Mouse (Mus musculus) cerebellum, adult 2 months (tissue): ENCODE measurements around the gene Cmss1. TPM values are rescaled to one million over a fixed set of nuclear protein-coding genes. Genes with fewer than 3 reads are reported as not detected.

ENCODE experiments used
- DNase-seq, 2 experiments: peaks; one replicate each; pipeline ENCODE4 v3.0.0; 2021
- H3K27ac ChIP-seq: fragments of 200-500 bp; 2 replicates; pipeline ENCODE4 v1.5.1; 2012; ENCODE audit warnings: low read length, control low read depth, inconsistent platforms; ENCODE audit not compliant: insufficient read depth
- H3K27me3 ChIP-seq: fragments of 200-500 bp; 2 replicates; pipeline ENCODE4 v1.6.1; 2012; ENCODE audit warnings: inconsistent platforms, mild to moderate bottlenecking, low read length, moderate library complexity; ENCODE audit not compliant: control insufficient read depth, insufficient read depth
- H3K4me1 ChIP-seq: fragments of 200-500 bp; 2 replicates; pipeline ENCODE4 v1.6.1; 2011; ENCODE audit warnings: low read length; ENCODE audit not compliant: control insufficient read depth, insufficient read depth
- H3K4me3 ChIP-seq: fragments of 200-500 bp; replicated peaks from 2 replicates; pipeline ENCODE3; 2011; ENCODE audit warnings: mild to moderate bottlenecking, low read depth, low read length, control low read depth; ENCODE audit not compliant: insufficient read depth
- CTCF ChIP-seq: fragments of 200-500 bp; IDR thresholded peaks from 2 replicates; pipeline ENCODE4 v1.5.1; 2011; ENCODE audit warnings: low read depth, mild to moderate bottlenecking, control low read depth, low read length, moderate library complexity, borderline replicate concordance; ENCODE audit not compliant: insufficient read depth
- POLR2A ChIP-seq: fragments of 200-500 bp; IDR thresholded peaks from 2 replicates; pipeline ENCODE4 v1.6.1; 2011; ENCODE audit warnings: low read length, control low read depth, borderline replicate concordance; ENCODE audit not compliant: insufficient read depth
- WGBS: fragments of 180-500 bp; shearing (Covaris S2); methylation state at CpG from one replicate; pipeline ENCODE4 v1.1.7; 2018; 5-methylcytosine and 5-hydroxymethylcytosine counted together
- polyA plus RNA-seq: library from polyadenylated mRNA; depleted of rRNA; stranded (reverse); fragments of >200 nt; gene quantifications from 2 replicates; pipeline ENCODE4 v1.2.3, GENCODE M21; 2012

The Cmss1 gene
- polyA plus RNA-seq, 1 experiment, result 9.3 TPM

- Histone ChIP-seq H3K27me3 (peaks cover 1% of the 10 kb centered on the region; the same call in 1 of the 2 replicates), H3K4me1 (no peaks in the 10 kb centered on the region), H3K4me3 (no peak overlapping the region), H3K27ac (no peak overlapping the region)
- no peak for DNase-seq
- 80% methylated on average over 8 of the region's 8 CpGs for WGBS
- no peak for TF ChIP-seq POLR2A
- TF ChIP-seq CTCF, result no peak
Observed at GRCm38 (mm10) chr16:57544441-57544840, 62.2 kb downstream of the Cmss1 start.

GRCm38 (mm10) chr16:57543243-57543642 lies 63.4 kb downstream of the Cmss1 start:
- H3K27ac ChIP-seq, result no peak overlapping the region
- no peaks in the 10 kb centered on the region for H3K27me3 ChIP-seq
- WGBS, result 90% methylated on average over 3 of the region's 3 CpGs
- no peak overlapping the region for H3K4me3 ChIP-seq
- H3K4me1 ChIP-seq, result no peaks in the 10 kb centered on the region
- no peak for TF ChIP-seq POLR2A
- TF ChIP-seq CTCF, result no peak
- DNase-seq, result no peak

GRCm38 (mm10) chr16:57536511-57536910 lies 70.2 kb downstream of the Cmss1 start:
- Histone ChIP-seq H3K27me3 (no peaks in the 10 kb centered on the region), H3K27ac (no peak overlapping the region), H3K4me1 (no peaks in the 10 kb centered on the region), H3K4me3 (no peak overlapping the region)
- 81% methylated on average over 7 of the region's 7 CpGs for WGBS
- TF ChIP-seq POLR2A (no peak), CTCF (no peak)
- no peak for DNase-seq

- WGBS, result 89% methylated on average over 1 of the region's 1 CpGs
- Histone ChIP-seq H3K4me3 (no peak overlapping the region), H3K4me1 (no peaks in the 10 kb centered on the region), H3K27ac (no peak overlapping the region), H3K27me3 (no peaks in the 10 kb centered on the region)
- TF ChIP-seq CTCF (no peak), POLR2A (no peak)
- DNase-seq, result no peak
Observed at GRCm38 (mm10) chr16:57534811-57535210, 71.9 kb downstream of the Cmss1 start.

DNA sequence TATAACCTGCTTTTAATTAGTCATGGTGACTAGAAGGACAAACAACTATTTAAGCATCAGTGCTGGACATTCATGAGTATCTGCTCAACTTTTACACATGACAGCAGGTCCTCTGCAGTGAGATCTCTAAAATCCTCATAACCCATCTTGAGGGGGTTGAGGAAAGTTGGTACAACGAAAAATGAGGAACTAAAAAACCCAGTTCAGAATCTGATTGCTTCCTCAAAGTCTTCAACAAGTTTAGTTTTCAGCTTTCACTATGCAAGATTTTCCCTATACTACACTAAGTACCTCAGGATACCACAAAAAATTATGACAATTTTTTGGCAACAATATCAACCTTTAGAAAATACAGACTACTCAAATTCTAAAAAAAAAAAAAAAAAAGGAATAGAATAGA lies 72.3 kb downstream of the Cmss1 start:
- no peak overlapping the region for H3K4me3 ChIP-seq
- no peak overlapping the region for H3K27ac ChIP-seq
- H3K4me1 ChIP-seq, result no peaks in the 10 kb centered on the region
- WGBS, result 85% methylated on average over 1 of the region's 1 CpGs
- no peak for DNase-seq
- no peaks in the 10 kb centered on the region for H3K27me3 ChIP-seq
- TF ChIP-seq CTCF (no peak), POLR2A (no peak)

DNA sequence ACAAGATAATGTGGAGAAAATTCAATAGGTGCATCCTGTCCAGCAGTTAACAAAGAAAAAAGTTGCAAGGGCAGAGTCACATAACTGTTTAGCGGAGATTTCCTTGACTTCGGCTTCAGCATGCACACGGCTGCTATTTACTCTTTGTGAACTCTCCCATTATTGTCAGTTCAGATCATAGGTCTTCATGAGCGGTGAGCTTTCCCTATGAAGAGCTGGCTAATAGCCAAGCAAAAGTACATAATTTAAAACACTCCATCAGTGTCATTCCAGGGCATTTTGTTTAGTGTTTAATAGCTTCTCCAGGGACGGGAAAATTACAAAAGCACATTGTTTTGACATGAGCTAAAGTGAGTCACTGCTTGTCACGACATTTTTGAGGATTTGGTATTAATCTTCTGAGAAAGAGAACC lies 74.6 kb downstream of the Cmss1 start:
- WGBS, result 57% methylated on average over 6 of the region's 6 CpGs
- no peak for DNase-seq
- TF ChIP-seq POLR2A (no peak), CTCF (no peak)
- Histone ChIP-seq H3K4me3 (no peak overlapping the region), H3K4me1 (no peaks in the 10 kb centered on the region), H3K27me3 (no peaks in the 10 kb centered on the region), H3K27ac (no peak overlapping the region)

GRCm38 (mm10) chr16:57530547-57530946 lies 76.1 kb downstream of the Cmss1 start:
- H3K4me3 ChIP-seq, result no peak overlapping the region
- no peak overlapping the region for H3K27ac ChIP-seq
- 97% methylated on average over 4 of the region's 4 CpGs for WGBS
- H3K4me1 ChIP-seq, result no peaks in the 10 kb centered on the region
- TF ChIP-seq CTCF (no peak), POLR2A (no peak)
- no peak for DNase-seq
- no peaks in the 10 kb centered on the region for H3K27me3 ChIP-seq

- Histone ChIP-seq H3K27me3 (no peaks in the 10 kb centered on the region), H3K4me1 (no peaks in the 10 kb centered on the region), H3K4me3 (no peak overlapping the region), H3K27ac (no peak overlapping the region)
- TF ChIP-seq POLR2A (no peak), CTCF (no peak)
- 71% methylated on average over 4 of the region's 4 CpGs for WGBS
- DNase-seq, result no peak
Observed at GRCm38 (mm10) chr16:57528457-57528856, 78.2 kb downstream of the Cmss1 start.
